Mouse (Mus musculus) liver, embryonic 16.5 days (tissue): Measurements from ENCODE around the gene Rassf5. TPM values are rescaled to one million over a fixed set of nuclear protein-coding genes. Genes with fewer than 3 reads are reported as not detected.
A peak's percentile ranks its signal among the peaks of the same experiment; 100 is the strongest.

Experiments
- ATAC-seq: fragments of 200-750 bp; cut with Nextera tagmentation; 2 replicates; pipeline ENCODE4 v1.8.0; 2017; ENCODE audit warnings: low read depth, mild to moderate bottlenecking, moderate number of reproducible peaks, moderate library complexity
- H3K27ac ChIP-seq: fragments of 300-500 bp; sonication (generic); 2 replicates; pipeline ENCODE4 v1.5.1; 2014; ENCODE audit warnings: mild to moderate bottlenecking, low read length
- H3K27me3 ChIP-seq: fragments of 300-500 bp; sonication (generic); 2 replicates; pipeline ENCODE4 v1.6.1; 2014; ENCODE audit warnings: low read depth, low read length, mixed read lengths; ENCODE audit not compliant: control insufficient read depth, insufficient read depth
- H3K36me3 ChIP-seq: fragments of 300-500 bp; sonication (generic); 2 replicates; pipeline ENCODE4 v1.6.1; 2014; ENCODE audit warnings: mild to moderate bottlenecking; ENCODE audit not compliant: control insufficient read depth, insufficient read depth
- H3K4me1 ChIP-seq: fragments of 300-500 bp; sonication (generic); 2 replicates; pipeline ENCODE4 v1.6.1; 2014; ENCODE audit warnings: low read depth, low read length, mixed read lengths; ENCODE audit not compliant: control insufficient read depth
- H3K4me2 ChIP-seq: fragments of 300-500 bp; sonication (generic); 2 replicates; pipeline ENCODE4 v1.6.1; 2014; ENCODE audit warnings: low read depth, low read length, mixed read lengths
- H3K4me3 ChIP-seq: fragments of 300-500 bp; sonication (generic); 2 replicates; pipeline ENCODE4 v1.5.1; 2014; ENCODE audit warnings: low read depth, mild to moderate bottlenecking, low read length
- H3K9ac ChIP-seq: fragments of 300-500 bp; sonication (generic); 2 replicates; pipeline ENCODE4 v1.6.1; 2014; ENCODE audit warnings: low read depth, low read length
- H3K9me3 ChIP-seq: fragments of 300-500 bp; sonication (generic); replicated peaks from 2 replicates; pipeline ENCODE4 v1.6.1; 2016; ENCODE audit warnings: low read length; ENCODE audit not compliant: control insufficient read depth
- WGBS: fragments of 180-500 bp; shearing (Covaris S2); extraction: QIAGEN DNeasy Blood & Tissue Kit; methylation state at CpG from one replicate; pipeline ENCODE4 v1.1.7; 2014; ENCODE audit not compliant: insufficient replicate concordance; 5-methylcytosine and 5-hydroxymethylcytosine counted together
- polyA plus RNA-seq: library from polyadenylated mRNA; unstranded; fragments of >200 nt; fragmentation: Nextera tagmentation; extraction: Ambion mirVana; gene quantifications from 2 replicates; pipeline ENCODE4 v1.2.1, GENCODE M21; 2015

The Rassf5 gene
- polyA plus RNA-seq = 6.3 and 6.8 TPM in 2 replicates

DNA sequence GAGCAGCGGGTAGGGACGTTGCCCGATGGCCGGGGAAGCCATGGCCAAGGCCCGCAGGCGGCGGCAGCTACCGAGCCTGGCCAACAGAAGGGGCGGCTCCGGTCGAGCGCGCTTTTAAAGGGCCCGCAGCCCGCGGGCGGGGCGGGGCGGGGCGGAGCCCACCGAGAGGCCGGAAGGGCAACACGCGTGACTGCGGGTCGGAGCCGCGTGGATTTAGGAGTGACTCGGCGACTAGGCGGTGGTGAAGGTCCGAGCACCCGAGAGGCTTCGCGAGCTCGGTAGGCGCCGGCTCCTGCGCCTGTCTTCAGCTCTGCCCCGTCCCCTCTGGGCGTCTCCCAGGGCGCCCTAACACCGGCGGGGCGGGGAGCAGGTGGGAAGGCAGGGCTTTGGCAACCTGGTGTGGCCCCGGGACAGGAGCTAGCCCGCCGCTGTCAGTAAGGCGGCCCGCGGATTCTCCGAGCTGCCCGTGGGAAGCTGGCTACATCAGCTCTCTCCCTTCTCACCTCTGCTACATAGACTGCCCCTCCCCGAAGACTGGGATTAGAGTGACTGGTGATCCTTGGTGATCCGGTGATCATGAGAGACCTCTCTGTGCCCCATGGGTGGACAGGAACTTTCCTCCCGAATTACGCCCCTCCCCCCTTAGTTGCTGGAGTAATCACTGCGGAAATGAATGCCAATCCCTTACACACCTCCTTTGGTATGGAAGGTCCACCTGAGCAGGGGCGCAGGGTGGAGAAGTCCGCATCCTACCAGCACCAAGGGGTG, at the start of gene Rassf5:
Rassf5 (minus strand) TSS at position 170 of the 768 bp plus-strand sequence.
- Histone ChIP-seq H3K4me2 (peak within 1 kb of the TSS; percentile 73), H3K27ac (no peak within 1 kb of the TSS), H3K36me3 (no peaks in the 10 kb centered on the region), H3K9ac (peak within 1 kb of the TSS; percentile 45), H3K4me1 (peaks cover 16% of the 10 kb centered on the region), H3K9me3 (no peaks in the 10 kb centered on the region), H3K4me3 (peak within 1 kb of the TSS; percentile 64), H3K27me3 (peaks cover 42% of the 10 kb centered on the region)
- ATAC-seq = peak; percentile 74
- WGBS = 1% methylated on average over 60 of the region's 60 CpGs

DNA sequence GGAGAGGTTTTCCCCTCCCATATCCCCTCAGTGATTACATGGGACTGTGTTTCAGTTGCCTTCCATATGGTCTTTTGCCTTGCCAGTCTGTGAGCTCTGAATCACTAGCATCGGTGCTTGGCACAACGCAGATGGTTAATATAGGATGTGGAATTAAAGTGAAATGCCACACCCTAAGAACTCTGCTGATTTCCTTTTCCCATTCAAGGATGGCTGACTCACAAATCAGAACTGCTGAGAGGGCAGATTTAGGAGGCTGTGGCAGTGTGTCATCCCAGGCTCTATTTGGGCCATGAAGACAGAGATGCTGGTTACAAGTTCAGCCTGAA, 48.8 kb upstream of the Rassf5 start:
- Histone ChIP-seq H3K9ac (no peak overlapping the region), H3K4me1 (no peaks in the 10 kb centered on the region), H3K9me3 (no peaks in the 10 kb centered on the region), H3K27ac (no peak overlapping the region), H3K36me3 (no peaks in the 10 kb centered on the region; the same call in 1 of the 2 replicates), H3K27me3 (no peaks in the 10 kb centered on the region), H3K4me3 (no peak overlapping the region), H3K4me2 (no peak overlapping the region)
- WGBS = 76% methylated on average over 2 of the region's 2 CpGs
- no peak for ATAC-seq

DNA sequence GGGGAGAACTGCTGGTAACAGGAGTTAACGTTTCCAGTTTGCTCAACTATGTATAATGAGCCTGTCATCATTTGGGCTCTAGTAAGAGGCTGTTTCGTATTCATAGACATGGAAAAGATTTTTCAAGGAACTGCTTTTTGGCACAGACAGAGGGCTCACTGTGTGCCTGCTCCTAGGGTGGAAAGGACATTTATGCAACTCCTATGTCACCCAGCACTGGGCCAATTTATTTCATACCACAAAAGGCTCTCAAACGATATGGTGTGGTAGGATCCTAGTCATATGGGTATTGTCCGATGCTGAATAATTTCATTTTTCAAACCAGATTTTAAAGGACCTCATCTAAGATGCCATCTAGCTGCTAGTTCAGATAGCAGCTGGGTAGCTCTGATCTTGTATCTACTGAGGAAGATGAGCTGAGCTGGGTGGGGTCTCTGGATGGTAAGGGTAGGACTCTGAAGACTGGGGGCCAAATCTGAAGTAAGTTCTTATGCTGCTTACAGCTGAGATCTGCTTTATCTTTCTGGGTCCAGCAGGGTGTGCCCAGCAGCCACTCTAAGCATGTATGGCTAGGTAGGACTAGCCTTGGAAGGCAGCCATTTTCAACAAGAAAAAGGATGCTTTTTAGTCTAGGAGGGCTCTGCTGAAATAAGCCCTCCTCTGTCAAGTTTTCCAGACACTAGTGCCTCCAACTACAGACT, 48.3 kb upstream of the Rassf5 start:
- H3K27ac ChIP-seq = no peak overlapping the region
- no peaks in the 10 kb centered on the region for H3K27me3 ChIP-seq
- 75% methylated on average over 4 of the region's 4 CpGs for WGBS

DNA sequence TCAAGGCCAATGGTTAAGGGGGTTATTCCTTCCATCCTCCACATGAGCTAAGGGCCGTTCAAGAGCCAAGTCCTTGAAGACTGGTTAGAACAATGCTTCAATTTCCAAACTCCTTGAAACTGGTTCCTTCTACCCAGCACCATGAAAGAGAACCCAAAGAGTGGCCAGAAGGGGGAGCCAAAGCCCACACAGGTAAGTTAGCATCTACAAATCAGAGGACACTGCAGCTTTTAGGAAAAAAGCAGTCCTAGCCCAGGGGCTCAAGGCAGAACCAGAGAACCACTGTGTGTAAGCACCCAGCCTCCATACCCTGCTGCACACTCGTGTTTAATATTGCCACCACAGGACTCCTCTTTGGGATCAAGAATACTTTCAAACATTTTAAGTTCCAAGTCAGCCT, 45.6 kb upstream of the Rassf5 start:
- no peaks in the 10 kb centered on the region for H3K9me3 ChIP-seq
- H3K36me3 ChIP-seq = no peaks in the 10 kb centered on the region; the same call in 1 of the 2 replicates
- WGBS = 20% methylated on average over 2 of the region's 2 CpGs
- peaks cover 8% of the 10 kb centered on the region; the same call in 1 of the 2 replicates for H3K4me1 ChIP-seq
- no peak overlapping the region for H3K27ac ChIP-seq
- H3K4me3 ChIP-seq = no peak overlapping the region
- H3K4me2 ChIP-seq = no peak overlapping the region
- H3K27me3 ChIP-seq = no peaks in the 10 kb centered on the region
- ATAC-seq = no peak
- H3K9ac ChIP-seq = no peak overlapping the region

More for the DNA sequence above, 48.3 kb upstream of the Rassf5 start:
- Histone ChIP-seq H3K4me2 (no peak overlapping the region), H3K36me3 (no peaks in the 10 kb centered on the region; the same call in 1 of the 2 replicates), H3K9me3 (no peaks in the 10 kb centered on the region), H3K4me3 (no peak overlapping the region), H3K9ac (no peak overlapping the region), H3K4me1 (no peaks in the 10 kb centered on the region)
- ATAC-seq = no peak

DNA sequence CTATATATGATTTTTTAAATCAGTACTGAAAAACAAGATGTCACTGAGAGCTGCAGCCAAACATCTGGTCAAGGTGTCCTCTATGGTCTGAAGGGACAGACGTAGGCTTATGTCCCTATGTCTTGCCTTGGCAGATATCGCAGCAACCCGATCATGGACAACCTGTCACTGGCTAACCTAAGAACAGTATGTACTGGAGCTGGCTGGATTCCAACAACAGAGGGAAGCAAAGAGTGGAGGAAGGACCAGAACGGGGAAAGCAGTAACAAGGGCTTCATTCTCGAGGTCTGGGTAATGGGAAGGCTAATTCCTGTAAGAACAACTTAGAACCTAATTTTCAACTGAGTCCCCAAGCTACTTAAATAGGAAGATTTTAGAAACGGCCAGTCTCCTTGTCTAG, 43.9 kb upstream of the Rassf5 start:
- ATAC-seq = no peak
- no peaks in the 10 kb centered on the region for H3K27me3 ChIP-seq
- no peak overlapping the region for H3K4me2 ChIP-seq

DNA sequence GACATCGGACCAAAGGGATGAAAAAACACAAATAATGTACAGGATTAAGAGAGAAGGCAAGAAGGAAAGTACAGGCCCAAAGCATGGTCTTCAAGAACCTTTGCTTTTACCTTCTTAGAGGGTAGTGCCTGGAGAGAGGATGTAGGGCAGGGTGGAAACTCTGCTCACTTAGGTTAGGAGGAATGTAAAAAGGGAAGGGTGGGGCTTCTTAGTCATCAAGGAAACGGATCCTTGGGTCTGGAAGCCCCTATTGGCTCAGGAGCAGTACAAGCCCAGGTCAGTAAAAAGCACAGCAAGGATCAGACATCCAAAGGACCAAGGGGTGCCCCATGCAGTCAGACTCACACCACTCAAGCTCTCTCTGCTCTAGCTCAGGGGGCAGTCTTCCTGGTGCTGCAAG, 42.2 kb upstream of the Rassf5 start:
- no peak for ATAC-seq
- Histone ChIP-seq H3K27ac (no peak overlapping the region), H3K4me1 (peaks cover 8% of the 10 kb centered on the region; the same call in 1 of the 2 replicates), H3K4me2 (no peak overlapping the region), H3K36me3 (no peaks in the 10 kb centered on the region; the same call in 1 of the 2 replicates), H3K9ac (no peak overlapping the region), H3K4me3 (no peak overlapping the region), H3K27me3 (no peaks in the 10 kb centered on the region), H3K9me3 (no peaks in the 10 kb centered on the region)
- WGBS = 59% methylated on average over 2 of the region's 2 CpGs

More for the DNA sequence above, 43.9 kb upstream of the Rassf5 start:
- Histone ChIP-seq H3K36me3 (no peaks in the 10 kb centered on the region; the same call in 1 of the 2 replicates), H3K9me3 (no peaks in the 10 kb centered on the region), H3K4me1 (peaks cover 8% of the 10 kb centered on the region; the same call in 1 of the 2 replicates), H3K27ac (no peak overlapping the region), H3K4me3 (no peak overlapping the region), H3K9ac (no peak overlapping the region)
- 70% methylated on average over 6 of the region's 6 CpGs for WGBS

DNA sequence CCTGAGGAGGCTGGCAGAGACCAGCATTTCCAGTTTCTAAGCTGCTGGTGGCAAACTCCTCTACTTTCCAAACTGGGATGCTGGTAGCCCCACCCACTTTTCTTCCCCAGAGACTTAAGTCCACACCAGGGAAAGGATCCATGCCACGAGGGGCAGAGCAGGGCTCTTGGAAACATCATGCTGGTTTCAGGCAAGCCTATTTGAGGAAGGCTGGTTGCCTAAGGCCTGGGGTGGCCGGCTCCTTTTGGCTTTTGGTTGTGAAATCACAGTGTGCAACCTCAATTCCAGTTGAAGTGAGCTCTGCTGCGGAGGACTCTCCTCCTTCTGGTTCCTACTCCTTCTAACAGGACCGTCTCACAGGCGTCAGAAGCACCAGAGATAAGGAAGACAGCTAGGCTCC, 41.7 kb upstream of the Rassf5 start:
- Histone ChIP-seq H3K27ac (no peak overlapping the region), H3K27me3 (no peaks in the 10 kb centered on the region), H3K4me2 (no peak overlapping the region; the same call in 1 of the 2 replicates), H3K9me3 (no peaks in the 10 kb centered on the region), H3K9ac (no peak overlapping the region), H3K36me3 (no peaks in the 10 kb centered on the region; the same call in 1 of the 2 replicates), H3K4me1 (peaks cover 8% of the 10 kb centered on the region; the same call in 1 of the 2 replicates), H3K4me3 (no peak overlapping the region)
- peak; percentile 35; the same call in 1 of the 2 replicates for ATAC-seq
- WGBS = 42% methylated on average over 5 of the region's 5 CpGs

DNA sequence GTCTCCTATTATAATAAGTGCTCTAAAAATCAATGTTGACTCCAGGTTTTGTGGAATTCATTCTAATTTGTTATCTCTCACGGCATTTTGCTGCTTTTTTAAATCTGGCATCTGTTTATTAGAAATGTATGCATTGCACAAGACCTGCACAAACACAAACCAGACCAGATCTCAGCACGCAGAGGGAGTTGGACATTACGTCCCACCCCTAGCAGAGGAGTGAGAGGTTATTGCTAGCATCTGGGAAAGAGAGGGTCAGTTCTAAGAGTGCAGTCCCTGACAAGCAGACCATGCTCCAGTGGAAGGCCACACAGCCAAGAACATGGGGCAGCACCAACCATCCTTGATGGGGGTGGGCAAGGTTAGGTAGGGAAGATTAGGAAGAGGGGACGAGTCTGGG, 39.6 kb upstream of the Rassf5 start:
- Histone ChIP-seq H3K9me3 (no peaks in the 10 kb centered on the region), H3K4me2 (no peak overlapping the region), H3K4me3 (no peak overlapping the region), H3K27ac (no peak overlapping the region), H3K4me1 (peaks cover 16% of the 10 kb centered on the region), H3K27me3 (no peaks in the 10 kb centered on the region), H3K36me3 (no peaks in the 10 kb centered on the region), H3K9ac (no peak overlapping the region)
- ATAC-seq = no peak
- 51% methylated on average over 4 of the region's 4 CpGs for WGBS

DNA sequence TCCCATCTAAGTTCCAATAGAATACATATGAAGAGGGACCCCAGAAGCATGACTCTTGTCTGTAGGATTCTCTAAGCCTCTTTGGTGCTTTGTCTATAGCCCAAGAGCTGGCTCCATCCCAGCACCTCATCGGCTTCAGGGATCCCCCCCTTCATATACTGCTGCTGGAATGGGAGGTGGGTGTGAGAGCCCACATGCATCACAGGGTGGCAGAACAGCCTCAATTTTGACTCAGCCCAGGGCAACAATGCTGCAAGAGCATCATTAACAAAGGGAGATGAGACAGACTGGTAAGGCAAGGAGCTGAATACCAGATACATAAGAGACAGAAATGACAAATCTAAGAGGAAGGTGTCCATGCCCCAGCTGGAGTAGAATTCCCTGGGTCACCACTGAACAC, 39.1 kb upstream of the Rassf5 start:
- Histone ChIP-seq H3K36me3 (no peaks in the 10 kb centered on the region), H3K9ac (no peak overlapping the region), H3K27me3 (no peaks in the 10 kb centered on the region), H3K9me3 (no peaks in the 10 kb centered on the region), H3K4me1 (peaks cover 17% of the 10 kb centered on the region), H3K27ac (no peak overlapping the region), H3K4me2 (no peak overlapping the region), H3K4me3 (no peak overlapping the region)
- ATAC-seq = no peak
- 62% methylated on average over 1 of the region's 1 CpGs for WGBS
